Mouse (Mus musculus) lung, postnatal 4 days (tissue): ENCODE measurements at regions not wholly inside any gene's neighbourhood (a gene's known extent, or its start where the extent isn't known, plus 50 kb on each side); places are given as distances from the start of the nearest gene placed in this dataset.

Source experiments
- DNase-seq, 2 experiments: peaks; one replicate each; pipeline ENCODE4 v3.0.0; 2021

DNA sequence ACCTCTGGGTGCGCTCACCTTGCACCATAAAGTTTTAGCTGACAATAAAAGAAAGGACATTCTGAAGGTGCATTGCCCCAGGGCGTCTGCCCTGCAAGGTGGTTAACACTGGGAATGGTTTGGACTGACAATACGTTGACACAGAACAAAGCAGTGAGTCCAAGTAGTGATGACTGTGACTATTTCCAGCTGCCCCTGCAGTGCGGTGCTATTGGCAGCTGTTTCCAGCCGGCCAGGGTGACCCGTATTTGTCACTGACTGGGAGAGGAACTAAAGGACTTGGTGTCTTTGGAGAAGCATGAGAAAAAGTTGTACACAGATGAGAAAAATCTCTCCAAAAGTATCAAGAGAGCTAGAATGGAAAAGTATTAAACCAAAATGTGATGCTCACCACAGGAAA, 52.0 kb upstream of the Vtcn1 start:
- DNase-seq, result peak; percentile 15 to 69

DNA sequence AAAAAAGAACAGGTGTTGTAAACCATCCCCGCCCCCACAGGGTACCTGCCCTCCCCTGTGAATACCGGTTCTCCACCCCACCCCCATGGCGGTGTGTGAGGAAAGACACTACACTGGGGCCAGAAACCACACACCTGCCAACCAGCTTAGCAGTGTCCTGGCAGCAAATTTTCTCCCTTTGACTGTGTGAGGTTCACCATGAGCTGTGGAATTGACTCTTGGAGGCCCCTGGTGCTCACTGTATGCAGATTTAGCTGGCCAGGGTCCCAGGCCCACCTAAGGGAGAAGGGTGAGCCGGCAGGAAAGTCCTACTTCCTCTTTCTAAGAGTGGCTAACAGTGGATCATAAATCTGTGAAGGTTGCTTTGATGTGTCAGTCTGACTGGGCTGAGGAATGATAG, 53.9 kb upstream of the Vtcn1 start:
- DNase-seq, result peak in 1 of 2 experiments; percentile 16

DNA sequence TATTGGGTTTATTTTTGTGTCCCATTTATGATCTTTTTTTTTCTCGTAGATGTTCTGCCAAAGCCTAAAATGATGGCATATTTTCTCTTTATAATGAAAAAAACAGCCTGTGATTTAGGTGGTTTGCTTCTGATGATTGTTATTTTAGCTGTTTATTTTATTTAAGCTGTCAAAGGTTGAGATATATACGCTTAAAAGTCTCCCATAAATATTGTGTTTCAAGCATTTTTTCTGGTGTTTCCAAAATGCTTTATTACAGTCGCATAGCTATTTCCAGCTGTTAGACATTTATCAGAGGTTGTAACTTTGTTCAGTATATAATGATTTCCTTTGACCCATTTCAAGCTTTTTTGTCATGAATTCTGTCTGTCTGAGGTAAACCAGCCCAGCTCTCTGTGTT, 54.4 kb upstream of the Vtcn1 start:
- DNase-seq, result no peak

DNA sequence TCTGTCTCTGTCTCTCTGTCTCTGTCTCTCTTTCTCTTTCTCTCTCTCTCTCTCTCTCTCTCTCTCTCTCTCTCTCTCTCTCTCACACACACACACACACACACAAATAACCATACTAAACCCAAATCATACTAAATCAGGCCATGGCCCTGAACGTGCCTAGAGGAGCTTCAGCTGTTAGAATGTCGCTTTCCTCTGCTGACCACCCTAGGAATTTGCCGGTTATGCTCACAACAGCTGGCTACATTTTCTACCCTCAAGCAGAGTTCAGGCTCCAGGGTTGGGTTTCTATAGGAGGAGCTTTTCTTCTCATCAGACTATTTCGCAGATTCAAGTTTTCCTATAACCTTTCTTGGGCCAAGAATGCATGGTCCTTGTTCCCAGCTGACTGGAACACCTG, 56.1 kb upstream of the Vtcn1 start:
- no peak for DNase-seq

DNA sequence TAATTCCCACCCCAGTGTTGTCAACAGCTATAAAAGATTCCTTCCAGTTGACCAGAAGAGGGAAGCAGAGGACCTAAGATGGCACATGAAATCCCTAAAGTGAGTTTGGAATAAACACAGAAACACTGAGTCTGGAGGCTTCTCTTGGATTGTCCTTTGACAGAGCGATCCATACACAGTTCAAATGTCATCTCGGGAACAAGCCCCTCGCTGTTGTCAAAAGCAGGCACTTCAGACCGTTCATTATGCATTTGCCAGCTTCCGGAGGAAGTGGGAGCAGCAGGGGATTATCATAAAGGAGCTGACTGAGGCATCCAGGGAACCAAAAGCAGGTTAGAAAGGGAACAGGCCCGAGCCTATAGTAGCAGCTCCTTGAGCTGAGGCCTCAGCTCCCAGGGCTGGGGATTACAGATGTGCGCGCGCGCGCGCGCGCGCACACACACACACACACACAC, 57.1 kb upstream of the Vtcn1 start:
- peak; percentile 8 to 18 for DNase-seq

DNA sequence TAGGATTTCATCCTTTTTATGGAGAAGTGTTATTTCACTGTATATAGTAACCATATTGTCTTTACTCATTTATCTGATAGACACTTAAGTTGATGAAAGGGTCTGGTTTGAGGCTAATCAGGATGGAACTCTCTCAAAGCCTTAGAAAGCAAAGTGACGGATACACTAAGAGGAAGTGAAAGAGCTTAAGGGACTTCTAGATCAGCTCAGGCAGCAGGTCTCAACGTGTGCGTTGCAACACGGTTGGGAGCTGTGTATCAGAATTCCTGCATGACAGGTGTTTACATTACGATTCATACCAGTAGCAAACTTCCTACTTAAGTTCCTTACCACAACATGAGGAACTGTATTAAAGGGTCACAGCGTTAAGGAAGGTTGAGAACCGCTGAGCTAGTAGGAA, 59.9 kb upstream of the Vtcn1 start:
- DNase-seq, result no peak

DNA sequence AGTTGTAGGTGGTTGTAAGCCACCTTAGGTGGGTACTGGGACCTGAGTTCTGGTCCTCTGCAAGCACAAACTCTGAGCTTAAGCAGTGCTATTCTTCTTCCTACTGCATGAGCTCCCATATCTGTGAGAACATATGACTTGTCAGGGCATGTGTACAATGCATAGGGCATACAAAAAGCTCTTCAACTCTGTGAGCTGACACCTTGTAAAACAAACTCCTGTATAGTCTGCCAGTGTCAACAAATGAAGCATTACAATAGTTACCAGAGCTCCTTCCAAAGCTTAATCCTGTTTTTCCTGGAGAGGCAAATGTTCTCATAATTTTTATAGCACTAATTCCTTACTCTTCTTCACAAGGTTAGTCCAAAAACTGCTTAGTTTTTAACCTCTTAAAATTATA, 62.4 kb upstream of the Vtcn1 start:
- no peak for DNase-seq

DNA sequence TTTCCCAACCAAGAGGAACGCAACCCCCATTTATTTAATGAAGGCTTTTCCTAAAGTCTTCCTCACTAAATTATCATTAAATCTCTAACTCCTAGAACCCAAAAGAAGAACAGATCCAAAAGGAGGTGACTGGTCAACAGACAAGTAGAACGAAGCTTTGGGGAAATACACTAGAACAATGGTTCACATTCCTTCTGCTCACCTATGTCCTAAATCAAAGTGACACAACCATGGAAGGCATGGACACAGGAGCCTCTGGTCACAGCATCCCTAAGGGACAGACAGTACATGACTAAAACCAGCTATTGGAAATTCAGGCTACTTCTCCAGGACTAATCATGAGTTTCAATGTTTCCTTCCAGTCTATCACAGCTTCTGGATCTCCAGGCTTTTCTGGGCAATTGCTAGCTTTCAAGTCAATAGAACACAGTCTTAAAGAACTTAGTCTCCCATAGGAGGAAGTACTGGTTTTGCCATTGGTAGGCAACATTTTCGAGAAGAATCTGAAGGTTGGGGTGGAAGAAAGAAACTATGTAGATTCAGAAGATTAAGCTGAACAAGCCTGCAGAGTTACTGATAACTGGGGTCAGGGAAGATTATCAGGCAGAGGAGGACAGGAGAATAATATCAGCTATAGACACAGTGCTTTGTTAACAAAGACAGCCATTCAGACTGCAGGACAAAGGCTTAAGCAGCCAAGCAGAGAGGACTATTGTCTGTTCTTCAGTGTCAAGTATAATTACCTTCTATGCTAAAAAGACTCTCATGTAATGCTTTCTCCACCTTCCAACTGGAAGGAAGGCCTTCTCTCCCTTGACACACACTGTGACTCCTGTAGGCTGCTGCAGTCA, 65.9 kb upstream of the Vtcn1 start:
- no peak for DNase-seq

DNA sequence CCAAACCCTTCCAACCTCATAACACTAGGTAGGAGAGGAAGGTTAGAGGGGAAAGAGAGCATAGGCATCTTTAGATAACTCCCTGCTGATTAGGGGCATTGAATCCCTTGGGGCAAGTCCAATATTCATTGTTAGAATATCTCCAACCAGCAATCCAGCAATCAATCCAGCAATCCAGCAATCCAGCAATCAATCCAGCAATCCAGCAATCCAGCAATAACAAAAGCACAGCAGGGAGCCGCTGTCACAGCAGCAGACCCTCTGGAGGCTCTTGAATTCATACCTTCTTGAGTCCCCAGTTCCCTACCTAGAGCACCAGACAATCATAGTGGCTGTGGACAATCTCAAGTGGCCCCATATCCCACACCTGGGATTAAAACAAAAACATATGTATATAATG, 69.4 kb upstream of the Man1a2 start:
- no peak for DNase-seq

DNA sequence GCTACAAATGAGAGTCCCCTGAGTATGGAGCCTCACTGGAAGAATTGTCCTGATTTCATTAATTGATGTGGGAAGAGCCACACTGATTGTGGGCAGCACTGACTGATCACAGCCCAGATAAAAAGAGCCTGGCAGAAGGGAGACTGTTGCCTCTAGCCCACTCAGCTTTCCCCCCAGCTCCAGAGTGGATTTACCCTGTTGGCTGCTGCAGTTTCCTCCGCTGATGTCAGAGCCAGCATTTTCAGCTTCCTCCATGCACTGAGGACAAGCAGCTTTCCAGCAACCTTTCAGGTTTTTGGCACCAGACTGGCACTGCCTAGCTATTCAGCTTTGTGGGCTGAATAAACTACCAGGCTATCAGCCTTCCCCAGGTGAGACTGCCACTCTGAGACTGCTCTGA, 65.9 kb upstream of the Man1a2 start:
- DNase-seq, result no peak

DNA sequence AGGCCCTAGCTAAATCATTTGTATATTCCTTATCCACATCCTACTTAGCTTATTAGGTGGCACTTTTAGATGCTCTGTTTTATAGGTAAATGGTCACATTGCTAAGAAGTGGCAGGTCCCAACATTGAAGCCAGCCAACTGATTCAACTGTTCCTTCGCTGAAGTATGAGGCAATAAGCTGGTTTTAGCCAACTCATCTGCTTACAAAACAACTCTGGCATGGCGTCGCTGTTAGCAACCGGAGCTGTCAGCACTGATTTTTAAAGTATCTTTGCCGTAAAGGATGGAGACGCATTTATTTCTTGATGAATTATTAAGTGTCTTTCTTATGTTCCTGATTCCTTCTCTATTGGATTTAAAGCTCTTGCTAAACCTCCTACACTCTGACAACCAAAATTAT, 63.4 kb upstream of the Man1a2 start:
- no peak for DNase-seq

DNA sequence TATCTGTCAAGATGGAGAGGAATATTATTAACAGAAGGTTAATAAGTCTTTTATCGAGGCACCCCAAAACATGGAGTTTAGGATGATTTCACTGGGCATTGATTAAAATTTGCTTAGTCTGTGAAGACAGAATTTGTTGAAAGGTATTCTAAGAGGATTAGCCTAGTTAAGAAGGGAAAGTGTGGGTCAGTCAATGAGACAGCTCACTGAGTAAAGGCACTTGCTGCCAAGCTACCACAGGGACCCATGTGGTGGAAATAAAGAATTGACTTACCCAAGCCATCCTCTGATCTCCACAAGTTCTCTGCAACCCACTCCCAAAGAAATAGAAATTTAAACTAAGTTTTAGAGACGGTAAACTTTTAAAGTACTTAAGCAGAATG, 63.0 kb upstream of the Man1a2 start:
- DNase-seq, result no peak

DNA sequence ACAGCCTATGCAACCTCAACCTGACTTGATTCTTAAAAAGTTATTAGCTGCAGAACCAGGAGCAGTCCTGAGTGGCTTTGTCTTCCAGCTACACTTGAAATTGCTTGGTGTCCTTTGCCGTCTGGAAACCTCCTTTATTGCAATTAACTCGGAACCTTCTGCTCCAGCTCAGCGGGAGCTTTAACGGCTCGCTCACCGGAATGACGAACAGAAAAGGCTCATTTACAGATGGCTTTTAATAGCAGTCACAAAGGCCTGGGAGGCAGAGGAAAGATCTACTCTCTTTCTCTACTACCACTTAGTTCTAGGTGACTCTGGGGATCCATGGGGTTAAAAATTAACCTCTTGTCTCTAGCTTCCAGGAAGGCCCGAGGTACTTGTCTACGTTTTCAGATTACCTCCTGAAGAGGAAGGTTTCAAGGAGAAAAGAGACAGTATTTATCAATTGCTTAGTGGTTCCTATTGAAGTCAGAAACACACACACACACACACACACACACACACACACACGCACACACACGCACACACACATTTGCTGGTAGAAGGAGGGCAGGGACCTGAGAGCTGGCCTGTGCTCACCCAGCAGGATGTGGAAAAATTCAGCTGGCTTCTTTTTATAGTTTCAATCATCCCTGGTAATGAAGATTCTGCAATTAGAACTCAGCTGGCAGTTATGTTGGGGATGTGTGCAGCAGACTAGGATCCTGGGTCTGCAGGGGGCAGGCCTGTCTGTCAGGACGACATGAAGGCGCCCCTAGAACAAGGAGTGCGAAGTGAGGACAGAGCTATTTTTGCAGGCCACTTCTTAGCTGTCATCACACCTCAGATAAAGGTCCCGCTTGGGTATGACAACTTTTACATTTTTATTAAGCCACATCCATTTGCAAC, 62.4 kb upstream of the Man1a2 start:
- DNase-seq, result no peak

DNA sequence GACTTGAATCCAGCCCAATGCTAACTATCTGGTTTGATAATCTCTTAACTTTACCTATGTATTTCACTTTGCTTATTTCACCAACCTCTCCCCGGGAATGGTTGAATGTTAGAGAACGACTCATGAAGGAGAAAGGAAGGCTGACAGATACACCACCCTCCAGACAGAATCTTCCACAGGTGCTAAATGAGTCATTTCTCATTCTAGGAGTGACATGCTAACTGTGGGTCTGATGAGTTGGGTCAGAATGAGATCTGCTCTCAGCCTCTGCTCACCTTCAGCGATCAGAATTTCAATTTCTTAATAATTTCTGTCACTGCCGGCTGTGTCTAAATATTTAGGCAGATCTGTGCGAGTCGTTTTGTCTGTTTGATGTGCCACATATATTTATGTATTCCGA, 52.4 kb upstream of the Man1a2 start:
- DNase-seq, result no peak

DNA sequence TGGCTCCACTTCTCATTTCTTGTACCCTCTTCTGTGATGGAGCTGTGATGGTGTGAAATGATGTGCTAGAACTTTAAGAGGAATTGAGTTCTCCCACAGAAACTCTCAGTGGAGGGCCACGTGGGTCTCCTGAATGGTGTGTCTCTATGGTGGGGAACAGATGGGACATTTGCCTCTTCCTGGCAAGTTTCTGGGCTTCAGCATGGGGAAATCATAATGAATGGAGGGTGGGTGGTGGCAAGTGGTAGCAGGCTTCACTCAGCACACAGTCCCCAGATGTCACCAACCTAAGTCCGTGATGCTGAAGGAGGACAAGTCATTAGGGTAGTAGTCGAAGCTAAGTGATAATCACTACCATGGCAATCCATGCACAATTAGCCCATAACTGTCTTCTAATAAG, 51.2 kb upstream of the Man1a2 start:
- DNase-seq, result no peak
